Mouse (Mus musculus): ENCODE measurements at regions not wholly inside any gene's neighbourhood (a gene's known extent, or its start where the extent isn't known, plus 50 kb on each side); places are given as distances from the start of the nearest gene placed in this dataset.
"Not testable (repeated sequence)": the region's sequence is repeated elsewhere in the genome, so short reads cannot be mapped to it uniquely, and the experiment has no call there.

DNA sequence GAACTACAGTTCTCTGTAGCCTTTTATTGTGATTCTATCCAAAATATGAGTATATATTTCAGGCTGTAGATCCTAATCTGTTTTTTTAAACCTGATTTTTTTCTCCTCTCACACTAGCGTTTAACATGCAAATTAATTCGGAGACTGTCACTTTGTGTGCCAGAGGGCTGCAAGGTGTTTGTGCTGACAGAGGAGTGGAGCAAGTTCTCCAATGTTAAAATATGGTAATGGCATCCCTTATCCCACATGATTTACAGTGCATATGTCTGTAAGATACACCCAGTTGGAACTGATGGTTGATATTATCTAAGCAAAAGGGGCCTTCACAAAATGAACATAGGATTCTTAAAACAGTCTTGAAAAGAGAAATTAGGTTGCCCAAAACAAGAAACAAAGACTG is 90.1 kb upstream of the Hdac2 start:
- DNase-seq, result no peak

DNA sequence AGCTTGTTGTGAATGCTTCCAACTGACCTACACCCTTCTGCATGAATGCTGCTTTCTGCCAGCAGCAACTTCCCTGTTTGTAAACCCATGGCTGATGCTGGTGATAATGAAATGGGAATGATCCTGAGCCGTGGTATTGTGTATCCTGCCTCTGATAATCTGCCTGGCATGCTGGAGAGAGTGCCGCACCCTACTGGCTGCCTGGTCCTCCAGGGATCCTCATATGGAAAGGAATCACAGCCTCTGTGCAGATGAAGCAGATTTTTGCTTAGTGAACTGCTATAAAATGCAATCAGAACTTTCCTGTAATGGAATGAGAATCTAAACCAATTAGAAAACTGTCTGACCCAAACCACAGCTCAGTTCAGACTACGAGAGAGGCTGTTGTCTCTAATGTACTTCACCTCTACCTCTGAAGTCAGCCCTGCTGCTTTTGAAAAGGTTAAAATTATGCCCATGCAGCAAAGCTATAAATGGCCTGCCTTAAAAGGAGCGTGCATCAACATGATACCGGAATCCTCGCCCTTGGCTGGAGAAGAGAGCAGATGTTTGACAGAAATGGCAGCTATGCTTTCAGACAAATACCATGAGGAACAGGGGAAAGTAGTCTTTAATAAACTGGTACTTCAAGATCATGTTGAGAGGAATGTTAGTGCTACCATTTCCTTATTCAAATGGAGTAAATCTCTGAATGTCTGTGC is 76.3 kb upstream of the Hdac2 start:
- peak; percentile 20 for DNase-seq

DNA sequence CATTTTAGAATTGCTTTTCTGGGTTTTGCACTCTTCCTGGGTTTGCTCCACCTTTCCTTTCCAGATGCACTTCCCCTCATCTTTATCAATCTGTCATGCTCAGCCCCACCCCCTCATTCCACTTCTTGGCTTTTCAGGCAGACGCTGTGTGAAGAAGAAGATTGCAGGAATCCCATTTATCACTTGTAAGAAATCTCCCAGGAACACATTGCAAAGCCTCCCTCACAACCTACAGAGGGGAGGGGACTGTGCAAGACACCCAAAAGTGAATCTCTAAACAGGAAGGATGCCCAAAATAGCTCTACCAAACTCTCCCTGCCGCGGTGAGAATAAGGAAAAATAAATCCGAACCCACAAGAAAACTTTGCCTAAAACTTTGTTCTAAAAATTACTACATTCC is 65.5 kb upstream of the Hdac2 start:
- DNase-seq, result no peak

DNA sequence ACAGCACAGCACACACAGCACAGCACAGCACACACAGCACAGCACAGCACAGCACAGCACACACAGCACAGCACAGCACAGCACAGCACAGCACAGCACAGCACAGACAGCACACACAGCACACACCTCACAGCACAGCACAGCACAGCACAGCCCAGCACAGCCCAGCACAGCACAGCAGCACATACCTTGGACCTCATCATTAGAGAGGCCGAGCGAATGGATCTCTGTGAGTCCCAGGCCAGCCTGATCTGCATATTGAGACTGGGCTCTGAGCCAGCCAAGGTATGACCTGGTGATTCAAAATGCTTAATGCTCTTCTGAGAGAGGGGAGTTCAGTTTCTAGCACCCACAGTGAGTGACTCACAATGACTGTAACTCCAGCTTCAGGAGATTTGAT is 56.3 kb upstream of the Hdac2 start:
- not testable (repeated sequence) for DNase-seq

DNA sequence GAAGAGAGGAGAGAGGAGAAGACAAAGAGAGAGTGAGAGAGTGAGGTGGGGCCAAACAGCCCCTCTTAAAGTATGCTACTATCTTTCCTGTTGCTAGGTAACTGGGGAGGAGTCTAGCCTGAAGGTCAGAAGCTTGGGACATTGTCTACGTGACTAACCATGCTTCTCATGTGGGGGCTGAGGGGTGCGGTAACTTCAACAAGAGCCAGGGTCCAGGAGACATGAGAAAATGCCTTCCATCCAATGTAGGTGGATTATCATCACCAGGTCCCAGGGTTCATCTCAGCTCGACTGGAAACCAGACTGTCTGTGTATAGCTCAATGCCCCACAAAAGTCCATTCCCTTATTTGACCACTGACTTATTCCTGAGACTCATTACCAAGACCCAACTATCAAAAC is 50.6 kb upstream of the Hdac2 start:
- no peak for DNase-seq

DNA sequence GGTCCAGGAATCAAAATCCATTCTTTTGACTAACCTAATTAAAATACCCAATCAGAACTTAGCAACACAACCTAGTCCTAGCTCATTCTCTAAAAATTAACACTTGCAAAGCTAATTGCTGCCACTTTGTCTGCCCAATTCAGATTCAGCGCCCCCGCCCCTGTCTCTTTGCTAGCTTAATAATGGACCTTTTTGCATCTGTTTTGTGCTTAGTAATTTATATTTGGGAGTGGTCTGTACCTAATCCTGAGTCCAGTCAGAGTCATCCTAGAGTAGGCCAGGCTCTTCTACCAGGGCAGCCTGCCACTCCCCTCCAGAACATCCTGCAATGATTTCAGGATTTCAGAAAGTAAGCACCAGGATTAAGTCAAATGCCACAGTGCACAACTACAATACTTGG is 50.2 kb upstream of the Hdac2 start:
- no peak for DNase-seq

All from gastrocnemius, postnatal 25 days (tissue).